Mouse (Mus musculus) kidney, adult 8-10 months (tissue): Measurements from ENCODE around the gene Ctnnbip1.

Source experiments
- DNase-seq, 2 experiments: peaks; one replicate each; pipeline ENCODE4 v3.0.0; 2022

Gene Ctnnbip1

GRCm38 (mm10) chr4:149517868-149518340 lies at the start of gene Ctnnbip1:
Ctnnbip1 (plus strand) TSS chr4:149518236.
- peak; percentile 98 for DNase-seq

- no peak for DNase-seq
Measured at GRCm38 (mm10) chr4:149469557-149469956, 48.5 kb upstream of the Ctnnbip1 start.

DNA sequence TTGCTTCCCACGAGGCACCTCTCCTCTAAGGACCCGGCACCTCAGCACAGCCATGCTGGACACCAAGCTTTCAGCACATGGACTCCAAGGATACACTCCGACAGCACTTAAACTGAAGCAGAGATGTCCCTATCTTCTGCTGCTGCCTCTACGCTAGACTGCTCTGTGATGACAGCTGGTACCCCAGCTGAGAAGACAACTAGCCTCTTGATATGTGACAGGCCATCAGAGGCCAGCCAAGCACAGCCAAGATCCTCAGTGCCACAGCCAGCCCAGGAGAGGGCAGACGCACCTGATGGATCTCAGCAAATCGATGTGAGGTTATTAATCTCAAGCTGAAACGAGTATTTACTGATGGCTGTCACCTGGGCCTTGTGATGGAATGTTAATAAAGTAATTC lies 42.9 kb upstream of the Ctnnbip1 start:
- DNase-seq, result no peak

GRCm38 (mm10) chr4:149477078-149477477 lies 41.0 kb upstream of the Ctnnbip1 start, which contains the start of gene Tmem274:
Tmem274 (plus strand) TSS chr4:149477378.
- DNase-seq, result no peak

- peak in 1 of 2 experiments; percentile 29 for DNase-seq
Measured at GRCm38 (mm10) chr4:149484566-149484965, 33.5 kb upstream of the Ctnnbip1 start.

DNA sequence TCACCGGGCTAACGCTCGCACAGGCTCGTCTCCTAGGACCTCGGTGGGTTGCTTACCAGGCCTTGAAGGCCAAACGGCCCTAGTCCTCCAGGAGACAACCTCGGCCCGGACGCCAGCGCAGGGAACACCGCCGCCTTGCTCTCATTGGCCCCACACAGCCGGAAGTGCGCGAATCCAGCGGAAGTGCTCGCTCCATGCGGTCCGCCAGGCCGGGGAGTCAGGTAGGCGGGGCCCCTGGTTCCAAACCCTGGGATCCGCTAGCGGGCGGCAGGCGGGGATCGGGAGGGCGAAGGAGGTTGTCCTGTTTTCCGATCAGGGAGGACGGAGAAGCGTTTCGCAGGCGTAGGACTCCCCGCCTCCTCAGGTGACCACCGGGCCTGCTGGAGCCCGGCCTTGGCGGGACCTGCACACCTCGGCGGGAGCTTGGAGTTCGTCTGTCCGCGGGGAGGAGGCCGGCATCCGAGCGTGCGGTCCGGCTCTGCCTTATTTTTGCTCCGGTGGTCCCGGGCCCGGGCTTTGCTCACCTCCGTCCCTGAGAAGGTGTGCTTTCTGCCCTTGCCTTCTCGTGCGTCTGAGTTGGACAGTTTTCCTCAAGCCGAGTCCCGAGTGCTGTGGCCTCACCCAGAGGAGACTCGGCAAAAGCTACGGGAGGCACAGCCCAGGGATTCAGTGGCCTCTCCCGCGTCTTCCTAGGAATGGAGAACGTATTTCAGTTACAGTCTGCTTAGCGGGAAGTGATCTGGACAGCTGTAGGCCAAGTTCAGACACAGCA lies 32.8 kb upstream of the Ctnnbip1 start, which contains the start of the genes Nmnat1 and Lzic:
TSS of gene Nmnat1 (minus strand) at position 150 of the 772 bp plus-strand sequence.
TSS of gene Lzic (plus strand) at position 177 of the 772 bp plus-strand sequence.
- DNase-seq, result peak; percentile 91 to 93

DNA sequence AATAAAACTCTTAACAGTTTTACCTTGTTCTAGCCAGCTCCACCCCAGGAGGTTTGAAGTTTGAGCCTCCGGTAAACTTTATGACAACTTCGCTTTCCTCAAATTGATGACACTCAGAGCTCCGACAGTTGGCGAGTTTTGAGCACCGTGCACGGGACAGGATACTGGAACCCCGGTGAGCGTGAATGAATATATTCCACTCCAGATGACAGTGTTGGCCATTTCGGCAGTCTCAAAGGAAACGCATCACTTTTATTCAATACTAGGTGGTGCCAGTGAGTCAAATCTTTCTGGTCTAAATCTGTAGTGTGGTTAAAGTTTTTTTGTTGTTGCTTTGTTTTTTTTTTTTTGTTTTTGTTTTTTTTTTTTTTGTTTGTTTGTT lies 32.2 kb upstream of the Ctnnbip1 start:
- peak; percentile 14 to 26 for DNase-seq

- no peak for DNase-seq
Measured at GRCm38 (mm10) chr4:149487729-149488128, 30.3 kb upstream of the Ctnnbip1 start.

GRCm38 (mm10) chr4:149489415-149490240 lies 28.4 kb upstream of the Ctnnbip1 start:
- DNase-seq, result no peak

GRCm38 (mm10) chr4:149491151-149491550 lies 26.9 kb upstream of the Ctnnbip1 start:
- no peak for DNase-seq

DNA sequence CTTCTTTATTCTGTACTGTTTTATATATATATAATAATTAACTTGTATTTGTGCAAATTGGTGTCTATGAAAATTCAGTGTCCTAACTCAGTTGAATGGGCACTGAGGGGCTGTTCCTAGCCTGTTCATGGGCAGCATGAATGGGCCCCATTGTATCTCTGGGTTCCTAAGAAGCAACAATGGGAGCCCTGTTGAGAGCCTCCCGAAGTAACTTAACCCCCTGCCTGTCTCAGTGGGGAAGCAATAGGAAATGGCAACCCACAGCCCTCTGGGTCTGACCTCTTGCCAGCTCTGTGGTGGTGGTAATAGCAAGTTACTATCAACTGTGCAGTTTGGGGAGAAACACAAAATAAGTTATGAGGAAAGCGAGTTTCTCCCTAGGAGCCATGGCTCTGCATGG lies 21.4 kb upstream of the Ctnnbip1 start:
- no peak for DNase-seq

- no peak for DNase-seq
Measured at GRCm38 (mm10) chr4:149498901-149499300, 19.1 kb upstream of the Ctnnbip1 start.

DNA sequence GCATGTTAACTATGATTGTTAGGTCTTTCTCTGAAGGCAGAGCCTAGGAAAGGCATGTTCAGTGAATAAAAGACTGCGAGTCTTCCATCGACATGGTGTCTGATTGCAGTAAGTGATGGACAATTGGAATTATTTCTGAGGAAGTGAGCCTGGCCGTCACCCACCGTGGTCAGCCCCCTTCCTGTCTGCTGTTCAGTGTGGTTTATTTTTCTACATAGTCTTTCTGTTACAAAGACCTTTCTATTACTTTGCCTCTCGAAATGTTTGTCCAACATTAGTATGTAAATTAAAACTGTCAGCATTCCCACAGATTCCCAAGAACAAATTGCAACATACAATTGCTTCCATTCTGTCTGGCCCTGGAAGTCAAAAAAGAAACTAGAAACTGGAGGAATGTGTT lies 18.2 kb upstream of the Ctnnbip1 start:
- DNase-seq, result no peak

GRCm38 (mm10) chr4:149504363-149504762 lies 13.7 kb upstream of the Ctnnbip1 start:
- DNase-seq, result no peak

- no peak for DNase-seq
Measured at GRCm38 (mm10) chr4:149504858-149505257, 13.2 kb upstream of the Ctnnbip1 start.

DNA sequence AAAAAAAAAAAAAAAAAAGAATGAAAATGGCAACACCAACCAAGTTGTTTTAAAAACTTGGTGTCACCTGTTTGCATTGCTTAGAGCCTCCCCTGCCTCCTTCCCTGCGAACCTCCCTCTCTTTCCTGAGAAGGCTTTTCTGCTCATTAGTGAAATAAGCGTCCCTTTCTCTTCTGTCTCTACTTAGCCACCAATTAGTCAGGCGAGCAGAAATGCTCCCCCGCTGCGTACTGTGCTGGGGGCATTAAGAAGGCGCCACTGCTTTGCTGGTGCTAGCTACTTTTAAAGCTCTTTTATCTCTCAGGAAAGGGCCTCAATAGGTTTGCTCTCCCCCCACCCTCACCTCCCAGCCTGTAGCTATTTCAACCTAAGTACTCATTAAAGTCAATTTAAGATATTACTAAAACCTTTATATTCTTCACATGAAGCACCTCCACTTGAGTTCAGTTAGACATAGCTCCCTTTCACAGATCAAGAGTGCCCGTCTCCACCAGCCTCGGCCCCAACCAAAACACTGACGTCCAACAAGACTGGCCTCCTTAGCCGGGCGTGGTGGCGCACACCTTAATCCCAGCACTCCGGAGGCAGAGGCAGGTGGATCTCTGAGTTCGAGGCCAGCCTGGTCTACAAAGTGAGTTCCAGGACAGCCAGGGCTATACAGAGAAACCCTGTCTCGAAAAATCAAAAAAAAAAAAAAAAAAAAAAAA lies 12.6 kb upstream of the Ctnnbip1 start:
- DNase-seq, result no peak

DNA sequence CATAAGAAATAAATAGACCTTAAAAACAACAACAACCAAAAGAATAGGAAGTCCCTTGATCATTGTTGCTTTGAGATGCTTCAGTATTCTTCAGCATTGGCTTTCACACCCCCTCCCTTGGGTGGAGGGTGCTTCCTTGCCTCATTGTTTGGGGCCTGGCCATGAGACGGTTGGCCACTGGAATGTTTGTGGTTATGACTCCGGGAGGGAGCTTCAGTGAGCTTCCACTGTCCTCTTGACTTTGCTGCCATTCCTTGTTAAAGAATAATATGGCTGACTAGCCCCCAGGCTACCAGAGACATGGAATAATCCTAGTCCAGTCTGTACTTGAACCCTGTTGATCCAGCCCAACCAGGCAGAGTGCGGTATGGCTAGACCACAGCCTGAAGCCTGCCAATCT lies 11.1 kb upstream of the Ctnnbip1 start:
- DNase-seq, result no peak

DNA sequence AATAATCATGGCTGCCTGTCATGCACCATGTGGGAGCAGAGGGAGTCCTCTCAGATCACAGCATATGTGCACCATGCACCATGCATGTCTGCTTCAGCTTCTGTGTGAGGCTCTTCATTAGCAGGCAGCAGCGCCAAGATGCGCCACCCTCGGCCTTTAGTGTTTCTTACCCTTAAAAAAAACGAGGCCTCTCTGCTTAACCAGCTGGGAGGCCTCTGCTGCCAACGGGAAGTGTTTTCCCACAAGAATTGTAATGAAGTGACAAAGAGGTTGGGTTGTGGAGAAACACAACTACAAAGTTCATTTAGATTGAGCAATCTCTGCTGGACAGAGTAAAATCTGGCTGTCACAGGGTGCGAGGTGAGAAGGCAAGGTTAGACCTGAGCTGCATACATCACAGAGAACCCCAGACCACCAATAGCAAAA lies 6.8 kb upstream of the Ctnnbip1 start:
- DNase-seq, result no peak

GRCm38 (mm10) chr4:149512072-149512471 lies 6.0 kb upstream of the Ctnnbip1 start:
- DNase-seq, result no peak

DNA sequence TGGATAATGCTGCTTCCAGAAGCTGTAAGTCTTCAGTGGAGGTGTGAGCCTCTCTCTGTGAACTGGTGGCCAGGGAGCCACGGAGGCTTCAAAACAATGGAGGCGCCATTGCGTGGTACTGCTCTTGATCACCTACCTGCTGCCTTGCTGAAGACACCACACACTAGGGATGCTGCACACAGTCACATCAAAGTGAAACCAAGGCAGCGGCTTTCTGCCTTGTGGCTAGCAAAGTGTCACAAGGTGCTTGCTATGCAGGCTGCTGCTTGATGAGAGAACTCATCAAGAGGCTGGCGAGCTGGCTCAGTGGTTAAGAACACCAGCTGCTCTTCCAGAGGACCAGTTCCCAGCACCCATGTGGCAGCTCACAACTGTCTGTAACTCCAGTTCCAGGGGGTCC lies 2.3 kb upstream of the Ctnnbip1 start:
- DNase-seq, result no peak

- DNase-seq, result no peak
Measured at GRCm38 (mm10) chr4:149518351-149519220, 550 bp downstream of the Ctnnbip1 start.

DNA sequence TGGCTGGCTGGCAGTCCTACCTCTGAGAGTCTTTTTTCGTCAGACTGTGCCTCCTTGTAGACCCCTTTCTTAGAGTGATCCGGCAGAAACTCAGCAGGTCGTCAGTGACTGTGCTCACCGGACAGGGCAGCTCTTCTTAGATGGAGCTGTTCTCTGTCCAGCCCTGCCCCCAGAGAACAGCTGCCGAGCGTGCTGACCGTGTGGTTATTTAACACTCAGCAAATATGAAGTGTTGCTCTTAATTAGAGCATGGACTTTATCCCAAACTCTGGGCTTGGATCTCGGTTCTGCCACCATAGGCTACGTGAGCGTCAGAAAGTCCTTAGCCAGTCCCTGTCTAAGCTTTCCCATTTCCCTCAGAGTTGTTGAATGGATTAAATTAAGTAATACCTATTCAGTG lies 3.2 kb downstream of the Ctnnbip1 start:
- DNase-seq, result peak; percentile 67 to 72
